ENCODE assay signal across 8 mouse cellular contexts in genomic region chr2:18028140-18029021, GRCm38 (mm10). TPM values are rescaled to one million over a fixed set of nuclear protein-coding genes. Genes with fewer than 3 reads are reported as not detected.
DNase-seq lines count a peak whose midpoint lies in the region; ATAC-seq and TF ChIP-seq lines count a peak whose summit lies in the region.

No protein-coding gene starts in this region.

- H3K4me2 ChIP-seq in heart, embryonic 15.5 days, result peak overlapping the region; percentile 98
- H3K4me2 ChIP-seq in liver, embryonic 15.5 days, result peak overlapping the region; percentile 87
- peak overlapping the region; percentile 98 for H3K4me2 ChIP-seq in neural tube, embryonic 13.5 days

- peak overlapping the region; percentile 100 for H3K27ac ChIP-seq in forebrain, embryonic 10.5 days
- H3K27ac ChIP-seq in heart, embryonic 15.5 days, result peak overlapping the region; percentile 99
- H3K27ac ChIP-seq in liver, embryonic 15.5 days (replicated peaks), result peak overlapping the region; percentile 78
- H3K27ac ChIP-seq in neural tube, embryonic 13.5 days (replicated peaks), result peak overlapping the region; percentile 99

- ATAC-seq in heart, embryonic 15.5 days (replicated peaks; ENCODE audit: insufficient number of reproducible peaks, insufficient read depth, low FRiP score, low read depth), result peak; percentile 86
- ATAC-seq in liver, embryonic 15.5 days (ENCODE audit: insufficient read depth), result peak; percentile 61
- ATAC-seq in neural tube, embryonic 13.5 days (ENCODE audit: low read depth), result peak; percentile 62

- no peaks in the 10 kb centered on the region for H3K9me3 ChIP-seq in forebrain, embryonic 10.5 days
- no peaks in the 10 kb centered on the region for H3K9me3 ChIP-seq in heart, embryonic 15.5 days (replicated peaks)
- H3K9me3 ChIP-seq in liver, embryonic 15.5 days (replicated peaks), result no peaks in the 10 kb centered on the region
- H3K9me3 ChIP-seq in neural tube, embryonic 13.5 days, result no peaks in the 10 kb centered on the region

- peak overlapping the region; percentile 84 for H3K9ac ChIP-seq in heart, embryonic 15.5 days
- H3K9ac ChIP-seq in liver, embryonic 15.5 days, result peak overlapping the region; percentile 48
- H3K9ac ChIP-seq in neural tube, embryonic 13.5 days, result peak overlapping the region; percentile 94

- no peaks in the 10 kb centered on the region for H3K36me3 ChIP-seq in forebrain, embryonic 10.5 days (replicated peaks)
- no peaks in the 10 kb centered on the region for H3K36me3 ChIP-seq in heart, embryonic 15.5 days
- H3K36me3 ChIP-seq in liver, embryonic 15.5 days (replicated peaks), result no peaks in the 10 kb centered on the region
- H3K36me3 ChIP-seq in neural tube, embryonic 13.5 days, result no peaks in the 10 kb centered on the region

- TF ChIP-seq POLR2A in brain, embryonic 14.5 days (IDR thresholded peaks at IDR 0.05; ENCODE audit: borderline replicate concordance, extremely low read depth, insufficient read depth, insufficient read length, poor library complexity, severe bottlenecking), result peak; percentile 26; the same call in 1 of the 2 replicates

- TF ChIP-seq CTCF in brain, embryonic 14.5 days (IDR thresholded peaks at IDR 0.05; ENCODE audit: borderline replicate concordance, extremely low read depth, insufficient read depth, insufficient read length), result no peak

- no peaks in the 10 kb centered on the region for H3K27me3 ChIP-seq in forebrain, embryonic 10.5 days (ENCODE audit: poor library complexity, severe bottlenecking)
- H3K27me3 ChIP-seq in heart, embryonic 15.5 days, result no peaks in the 10 kb centered on the region
- peaks cover 89% of the 10 kb centered on the region for H3K27me3 ChIP-seq in liver, embryonic 15.5 days
- H3K27me3 ChIP-seq in neural tube, embryonic 13.5 days, result no peaks in the 10 kb centered on the region

- peak; percentile 64 for DNase-seq in CD4-positive helper T cell, adult 2 months (ENCODE audit: low read depth, low spot score)
- peak; percentile 96 for DNase-seq in brain, embryonic 14.5 days (ENCODE audit: low read depth)
- DNase-seq in forebrain, embryonic 10.5 days (ENCODE audit: extremely low spot score, low spot score), result peak; percentile 83
- peak; percentile 98 for DNase-seq in kidney, postnatal 25 days
- peak; percentile 89 for DNase-seq in testis, postnatal 10 days (ENCODE audit: low spot score)

- peaks cover 95% of the 10 kb centered on the region for H3K4me1 ChIP-seq in forebrain, embryonic 10.5 days
- peaks cover 33% of the 10 kb centered on the region for H3K4me1 ChIP-seq in heart, embryonic 15.5 days (replicated peaks)
- H3K4me1 ChIP-seq in liver, embryonic 15.5 days (replicated peaks), result peaks cover 41% of the 10 kb centered on the region
- H3K4me1 ChIP-seq in neural tube, embryonic 13.5 days (replicated peaks), result peaks cover 64% of the 10 kb centered on the region

- H3K4me3 ChIP-seq in forebrain, embryonic 10.5 days, result peak overlapping the region; percentile 80
- peak overlapping the region; percentile 70 for H3K4me3 ChIP-seq in heart, embryonic 15.5 days
- peak overlapping the region; percentile 63 for H3K4me3 ChIP-seq in liver, embryonic 15.5 days (replicated peaks)
- H3K4me3 ChIP-seq in neural tube, embryonic 13.5 days, result peak overlapping the region; percentile 67

- under 1% methylated on average over 61 of the region's 61 CpGs for WGBS in forebrain, embryonic 10.5 days
- WGBS in heart, embryonic 15.5 days, result under 1% methylated on average over 61 of the region's 61 CpGs
- whole genome bisulfite sequencing in liver, embryonic 15.5 days (ENCODE audit: insufficient replicate concordance), result under 1% methylated on average over 61 of the region's 61 CpGs
- under 1% methylated on average over 61 of the region's 61 CpGs for WGBS in neural tube, embryonic 13.5 days

RNA-seq across cellular contexts. Expression of gene A930004D18Rik, which starts 9.2 kb away (rescaled TPM):
- polyA plus RNA-seq in brain, embryonic 14.5 days (2012; rRNA removed), result 5.5 and 6.1 TPM in 2 replicates
- 13.8 and 17.9 TPM in 2 replicates for polyA plus RNA-seq in forebrain, embryonic 10.5 days (2016; fragmentation: Nextera tagmentation; extraction: Ambion mirVana)
- polyA plus RNA-seq in heart, embryonic 15.5 days (2015; fragmentation: Nextera tagmentation; extraction: Ambion mirVana), result 11.6 and 13.2 TPM in 2 replicates
- polyA plus RNA-seq in liver, embryonic 15.5 days (2015; fragmentation: Nextera tagmentation; extraction: Ambion mirVana), result 1.3 and 1.4 TPM in 2 replicates
- polyA plus RNA-seq in neural tube, embryonic 13.5 days (2015; fragmentation: Nextera tagmentation; extraction: Ambion mirVana), result 8.8 and 12.3 TPM in 2 replicates

RNA-seq across cellular contexts. Expression of gene Skida1, which starts 20.5 kb away (rescaled TPM):
- 25.4 and 33.5 TPM in 2 replicates for polyA plus RNA-seq in brain, embryonic 14.5 days (2012; rRNA removed)
- polyA plus RNA-seq in forebrain, embryonic 10.5 days (2016; fragmentation: Nextera tagmentation; extraction: Ambion mirVana), result 16.0 and 17.2 TPM in 2 replicates
- 4.8 and 5.3 TPM in 2 replicates for polyA plus RNA-seq in heart, embryonic 15.5 days (2015; fragmentation: Nextera tagmentation; extraction: Ambion mirVana)
- 0.37 and 0.47 TPM in 2 replicates for polyA plus RNA-seq in liver, embryonic 15.5 days (2015; fragmentation: Nextera tagmentation; extraction: Ambion mirVana)
- polyA plus RNA-seq in neural tube, embryonic 13.5 days (2015; fragmentation: Nextera tagmentation; extraction: Ambion mirVana), result 8.2 and 9.2 TPM in 2 replicates

RNA-seq across cellular contexts. Expression of gene Mllt10, which starts 26.7 kb away (rescaled TPM):
- 41.1 and 49.4 TPM in 2 replicates for polyA plus RNA-seq in brain, embryonic 14.5 days (2012; rRNA removed)
- 65.0 and 68.0 TPM in 2 replicates for polyA plus RNA-seq in forebrain, embryonic 10.5 days (2016; fragmentation: Nextera tagmentation; extraction: Ambion mirVana)
- 35.1 and 36.0 TPM in 2 replicates for polyA plus RNA-seq in heart, embryonic 15.5 days (2015; fragmentation: Nextera tagmentation; extraction: Ambion mirVana)
- polyA plus RNA-seq in liver, embryonic 15.5 days (2015; fragmentation: Nextera tagmentation; extraction: Ambion mirVana), result 26.2 and 27.9 TPM in 2 replicates
- polyA plus RNA-seq in neural tube, embryonic 13.5 days (2015; fragmentation: Nextera tagmentation; extraction: Ambion mirVana), result 62.3 and 63.1 TPM in 2 replicates

RNA-seq across cellular contexts. Expression of gene H2al2a, which starts 31.6 kb away (rescaled TPM):
- polyA plus RNA-seq in brain, embryonic 14.5 days (2012; rRNA removed), result 0.16 TPM in 1 of 2 replicates, not detected in the other
- not detected in 2 replicates for polyA plus RNA-seq in forebrain, embryonic 10.5 days (2016; fragmentation: Nextera tagmentation; extraction: Ambion mirVana)
- not detected in 2 replicates for polyA plus RNA-seq in heart, embryonic 15.5 days (2015; fragmentation: Nextera tagmentation; extraction: Ambion mirVana)
- not detected in 2 replicates for polyA plus RNA-seq in liver, embryonic 15.5 days (2015; fragmentation: Nextera tagmentation; extraction: Ambion mirVana)
- not detected in 2 replicates for polyA plus RNA-seq in neural tube, embryonic 13.5 days (2015; fragmentation: Nextera tagmentation; extraction: Ambion mirVana)

Comparison
In these comparisons a context has a peak if more than half of its experiments do, and no peak if none do; other contexts are left out.
1. Peak in every context shown above with its lines: DNase-seq, ATAC-seq, H3K4me3 ChIP-seq and H3K27ac ChIP-seq.